In genomic region chr3:129979510-129979909, GRCm38 (mm10) we compare ENCODE assay signal across 21 mouse cellular contexts. TPM values are rescaled to one million over a fixed set of nuclear protein-coding genes. Genes with fewer than 3 reads are reported as not detected.
DNase-seq lines count a peak whose midpoint lies in the region; ATAC-seq and TF ChIP-seq lines count a peak whose summit lies in the region.
"Had no signal": no experiment of that assay in that cellular context is flagged by ENCODE, and none has a peak within 500 bp of the region (broad histone marks: within the 10 kb centered on the region; RNA-seq: fewer than 3 reads in every experiment).

No protein-coding gene starts in this region.

- no peak overlapping the region for H3K4me2 ChIP-seq in hindbrain, embryonic 16.5 days (ENCODE audit: low read length)
- H3K4me2 ChIP-seq in hindbrain, embryonic 14.5 days (replicated peaks) = no peak overlapping the region
- H3K4me2 ChIP-seq in kidney, embryonic 15.5 days = no peak overlapping the region
- H3K4me2 ChIP-seq in kidney, embryonic 16.5 days (replicated peaks; ENCODE audit: low read depth, low read length) = no peak overlapping the region
- no peak overlapping the region for H3K4me2 ChIP-seq in neural tube, embryonic 14.5 days (ENCODE audit: low read depth, low read length)
- H3K4me2 ChIP-seq in neural tube, embryonic 15.5 days = no peak overlapping the region
- H3K4me2 ChIP-seq: embryonic facial prominence, embryonic 12.5 days; forebrain, embryonic 13.5 days; forebrain, embryonic 15.5 days had no signal

- TF ChIP-seq CTCF in olfactory bulb, adult 2 months (IDR thresholded peaks at IDR 0.05; ENCODE audit: insufficient read depth, low read depth, low read length) = no peak

- no peaks in the 10 kb centered on the region for H3K9me3 ChIP-seq in hindbrain, embryonic 16.5 days (ENCODE audit: control insufficient read depth, low read length)
- no peaks in the 10 kb centered on the region for H3K9me3 ChIP-seq in hindbrain, embryonic 14.5 days (ENCODE audit: control insufficient read depth, low read length)
- no peaks in the 10 kb centered on the region for H3K9me3 ChIP-seq in kidney, embryonic 15.5 days (replicated peaks)
- H3K9me3 ChIP-seq in kidney, embryonic 16.5 days (ENCODE audit: low read length) = no peaks in the 10 kb centered on the region
- H3K9me3 ChIP-seq in neural tube, embryonic 14.5 days (ENCODE audit: control insufficient read depth, low read length) = no peaks in the 10 kb centered on the region
- no peaks in the 10 kb centered on the region for H3K9me3 ChIP-seq in neural tube, embryonic 15.5 days (replicated peaks)
- H3K9me3 ChIP-seq: embryonic facial prominence, embryonic 10.5 days; embryonic facial prominence, embryonic 12.5 days; forebrain, embryonic 13.5 days; forebrain, embryonic 15.5 days had no signal

- DNase-seq in hindbrain, embryonic 14.5 days (ENCODE audit: low spot score) = no peak
- no peak for DNase-seq in heart, adult 11 months
- DNase-seq: adrenal gland, adult 2 months; adrenal gland, postnatal 10 days; adrenal gland, postnatal 25 days; cerebellum, adult 11 months; cerebellum, adult 18-20 months; cerebellum, adult 8-10 months; cerebellum, adult 9-11 months; cerebellum, postnatal 25 days; forebrain, postnatal 0 days had no signal

- no peak for TF ChIP-seq POLR2A in olfactory bulb, adult 2 months (IDR thresholded peaks at IDR 0.05; ENCODE audit: insufficient read depth, low read depth, low read length)

- peaks cover 8% of the 10 kb centered on the region for H3K36me3 ChIP-seq in hindbrain, embryonic 16.5 days (ENCODE audit: control insufficient read depth, insufficient read depth, low read length)
- H3K36me3 ChIP-seq in hindbrain, embryonic 14.5 days (replicated peaks; ENCODE audit: control insufficient read depth, insufficient read depth) = peaks cover 32% of the 10 kb centered on the region
- H3K36me3 ChIP-seq in kidney, embryonic 15.5 days = peaks cover 27% of the 10 kb centered on the region
- peaks cover 26% of the 10 kb centered on the region for H3K36me3 ChIP-seq in kidney, embryonic 16.5 days (ENCODE audit: insufficient read depth, low read length)
- H3K36me3 ChIP-seq in neural tube, embryonic 14.5 days (ENCODE audit: control insufficient read depth, insufficient read depth, low read length) = peaks cover 12% of the 10 kb centered on the region
- peaks cover 19% of the 10 kb centered on the region for H3K36me3 ChIP-seq in neural tube, embryonic 15.5 days

- H3K27ac ChIP-seq in hindbrain, embryonic 16.5 days (ENCODE audit: low read depth, low read length) = no peak overlapping the region
- no peak overlapping the region for H3K27ac ChIP-seq in hindbrain, embryonic 14.5 days
- no peak overlapping the region for H3K27ac ChIP-seq in kidney, embryonic 15.5 days
- no peak overlapping the region for H3K27ac ChIP-seq in kidney, embryonic 16.5 days (ENCODE audit: low read length)
- no peak overlapping the region for H3K27ac ChIP-seq in neural tube, embryonic 14.5 days (ENCODE audit: low read depth, low read length)
- H3K27ac ChIP-seq in neural tube, embryonic 15.5 days (replicated peaks) = no peak overlapping the region
- peak overlapping the region; percentile 12; the same call in 1 of the 2 replicates for H3K27ac ChIP-seq in olfactory bulb, adult 2 months (ENCODE audit: insufficient read depth, low read depth, low read length)
- H3K27ac ChIP-seq: embryonic facial prominence, embryonic 10.5 days; embryonic facial prominence, embryonic 12.5 days; forebrain, embryonic 13.5 days; forebrain, embryonic 15.5 days had no signal

- H3K4me3 ChIP-seq in hindbrain, embryonic 16.5 days (ENCODE audit: low read length) = no peak overlapping the region
- no peak overlapping the region for H3K4me3 ChIP-seq in hindbrain, embryonic 14.5 days (replicated peaks; ENCODE audit: low read length)
- no peak overlapping the region for H3K4me3 ChIP-seq in kidney, embryonic 15.5 days (replicated peaks)
- H3K4me3 ChIP-seq in kidney, embryonic 16.5 days (ENCODE audit: low read length) = no peak overlapping the region
- no peak overlapping the region for H3K4me3 ChIP-seq in neural tube, embryonic 14.5 days (ENCODE audit: low read depth, low read length)
- no peak overlapping the region for H3K4me3 ChIP-seq in neural tube, embryonic 15.5 days (replicated peaks)
- H3K4me3 ChIP-seq in olfactory bulb, adult 2 months (ENCODE audit: insufficient read depth, low read depth, low read length) = no peak overlapping the region
- H3K4me3 ChIP-seq: embryonic facial prominence, embryonic 10.5 days; embryonic facial prominence, embryonic 12.5 days; forebrain, embryonic 13.5 days; forebrain, embryonic 15.5 days had no signal

- H3K9ac ChIP-seq in hindbrain, embryonic 16.5 days (ENCODE audit: low read depth, low read length) = no peak overlapping the region
- H3K9ac ChIP-seq in hindbrain, embryonic 14.5 days = no peak overlapping the region
- no peak overlapping the region for H3K9ac ChIP-seq in kidney, embryonic 15.5 days
- no peak overlapping the region for H3K9ac ChIP-seq in kidney, embryonic 16.5 days (replicated peaks; ENCODE audit: low read length)
- no peak overlapping the region for H3K9ac ChIP-seq in neural tube, embryonic 14.5 days (replicated peaks; ENCODE audit: low read depth, low read length)
- no peak overlapping the region for H3K9ac ChIP-seq in neural tube, embryonic 15.5 days (replicated peaks)
- H3K9ac ChIP-seq: embryonic facial prominence, embryonic 12.5 days; forebrain, embryonic 13.5 days; forebrain, embryonic 15.5 days; forebrain, postnatal 0 days had no signal

- H3K4me1 ChIP-seq in hindbrain, embryonic 16.5 days (ENCODE audit: control insufficient read depth, insufficient read depth, low read depth, low read length) = no peaks in the 10 kb centered on the region
- H3K4me1 ChIP-seq in hindbrain, embryonic 14.5 days (replicated peaks; ENCODE audit: control insufficient read depth, insufficient read depth, low read length) = no peaks in the 10 kb centered on the region
- no peaks in the 10 kb centered on the region for H3K4me1 ChIP-seq in kidney, embryonic 15.5 days
- no peaks in the 10 kb centered on the region for H3K4me1 ChIP-seq in kidney, embryonic 16.5 days (ENCODE audit: insufficient read depth, low read length)
- H3K4me1 ChIP-seq in neural tube, embryonic 14.5 days (ENCODE audit: control insufficient read depth, insufficient read depth, low read length) = no peaks in the 10 kb centered on the region
- H3K4me1 ChIP-seq in neural tube, embryonic 15.5 days = no peaks in the 10 kb centered on the region
- peaks cover 20% of the 10 kb centered on the region for H3K4me1 ChIP-seq in olfactory bulb, adult 2 months (ENCODE audit: control insufficient read depth, insufficient read depth, low read length)
- H3K4me1 ChIP-seq: embryonic facial prominence, embryonic 12.5 days; forebrain, embryonic 13.5 days; forebrain, embryonic 15.5 days had no signal

- WGBS in hindbrain, embryonic 16.5 days = 70% methylated on average over 6 of the region's 6 CpGs
- WGBS in hindbrain, embryonic 14.5 days = 72% methylated on average over 6 of the region's 6 CpGs
- 28% methylated on average over 6 of the region's 6 CpGs for WGBS in kidney, embryonic 15.5 days
- 22% methylated on average over 6 of the region's 6 CpGs for WGBS in kidney, embryonic 16.5 days
- WGBS in neural tube, embryonic 14.5 days = 62% methylated on average over 6 of the region's 6 CpGs
- WGBS in neural tube, embryonic 15.5 days = 71% methylated on average over 6 of the region's 6 CpGs
- 41% methylated on average over 6 of the region's 6 CpGs for WGBS in olfactory bulb, adult 2 months

- H3K27me3 ChIP-seq in hindbrain, embryonic 16.5 days (replicated peaks; ENCODE audit: control insufficient read depth, insufficient read depth, low read length) = no peaks in the 10 kb centered on the region
- H3K27me3 ChIP-seq in hindbrain, embryonic 14.5 days (ENCODE audit: control insufficient read depth, insufficient read depth, low read length) = no peaks in the 10 kb centered on the region
- no peaks in the 10 kb centered on the region for H3K27me3 ChIP-seq in kidney, embryonic 15.5 days
- H3K27me3 ChIP-seq in kidney, embryonic 16.5 days (ENCODE audit: insufficient read depth, low read length) = no peaks in the 10 kb centered on the region
- no peaks in the 10 kb centered on the region for H3K27me3 ChIP-seq in neural tube, embryonic 14.5 days (ENCODE audit: control insufficient read depth, insufficient read depth, low read length)
- H3K27me3 ChIP-seq in neural tube, embryonic 15.5 days (replicated peaks) = no peaks in the 10 kb centered on the region
- H3K27me3 ChIP-seq: forebrain, embryonic 13.5 days; forebrain, embryonic 15.5 days had no signal

- peak; percentile 24; the same call in 1 of the 2 replicates for ATAC-seq in hindbrain, embryonic 16.5 days
- ATAC-seq in hindbrain, embryonic 14.5 days (ENCODE audit: low FRiP score) = no peak
- ATAC-seq in kidney, embryonic 15.5 days (replicated peaks; ENCODE audit: low FRiP score) = 0 out of 2 replicates have a peak, but pooled peaks have one; percentile 18
- ATAC-seq in kidney, embryonic 16.5 days (ENCODE audit: low FRiP score, low TSS enrichment) = no peak
- ATAC-seq in neural tube, embryonic 14.5 days (ENCODE audit: low read depth) = peak; percentile 50; the same call in 1 of the 2 replicates
- no peak for ATAC-seq in neural tube, embryonic 15.5 days (ENCODE audit: low FRiP score)
- ATAC-seq: forebrain, embryonic 13.5 days; forebrain, postnatal 0 days had no signal

RNA-seq across cellular contexts. Expression of gene Mcub, which starts 9.5 kb away (rescaled TPM):
- 5.7 and 6.5 TPM in 2 replicates for polyA plus RNA-seq in hindbrain, embryonic 16.5 days (2015; fragmentation: Nextera tagmentation; extraction: Ambion mirVana)
- polyA plus RNA-seq in hindbrain, embryonic 14.5 days (2014; fragmentation: Nextera tagmentation; extraction: Ambion mirVana) = 5.2 and 5.4 TPM in 2 replicates
- 1.1 and 3.7 TPM in 2 replicates for polyA plus RNA-seq in kidney, embryonic 15.5 days (2015; fragmentation: Nextera tagmentation; extraction: Ambion mirVana)
- 2.1 and 2.8 TPM in 2 replicates for polyA plus RNA-seq in kidney, embryonic 16.5 days (2015; fragmentation: Nextera tagmentation; extraction: Ambion mirVana)
- 8.0 and 8.8 TPM in 2 replicates for polyA plus RNA-seq in neural tube, embryonic 14.5 days (2014; fragmentation: Nextera tagmentation; extraction: Ambion mirVana)
- 8.2 and 16.6 TPM in 2 replicates for polyA plus RNA-seq in neural tube, embryonic 15.5 days (2015; fragmentation: Nextera tagmentation; extraction: Ambion mirVana)
- not detected in 2 replicates for polyA plus RNA-seq in olfactory bulb, adult 2 months (2012; ENCODE audit: insufficient read depth, insufficient read length, low replicate concordance, missing spikeins)

Comparison
In these comparisons a context has a peak if more than half of its experiments do, and no peak if none do; other contexts are left out.
1. ATAC-seq: peak in hindbrain, embryonic 16.5 days (single experiment), kidney, embryonic 15.5 days (single experiment) and neural tube, embryonic 14.5 days (single experiment); none in hindbrain, embryonic 14.5 days (single experiment), kidney, embryonic 16.5 days (single experiment) and neural tube, embryonic 15.5 days (single experiment).